Mouse (Mus musculus) ES-E14 (cell line): ENCODE measurements around the gene Ckb. TPM values are rescaled to one million over a fixed set of nuclear protein-coding genes. Genes with fewer than 3 reads are reported as not detected.

Source experiments
- DNase-seq: peaks from one replicate; pipeline ENCODE4 v3.0.0-alpha.2; 2013; ENCODE audit warnings: low read depth, low spot score
- H3K27ac ChIP-seq: 2 replicates; pipeline ENCODE4 v1.5.1; 2012; ENCODE audit warnings: low read depth, mild to moderate bottlenecking, low read length, moderate library complexity, mixed read lengths; ENCODE audit not compliant: poor library complexity, insufficient read depth, severe bottlenecking
- H3K36me3 ChIP-seq: 2 replicates; pipeline ENCODE4 v1.6.1; 2012; ENCODE audit warnings: mild to moderate bottlenecking, low read length, moderate library complexity, mixed read lengths; ENCODE audit not compliant: control insufficient read depth, poor library complexity, insufficient read depth, severe bottlenecking
- H3K4me1 ChIP-seq, 2 experiments: fragments of 150-350 bp in 1 of 2; sonication (generic) in 1 of 2; 2 replicates each; pipeline ENCODE4 v1.6.1; 2012; ENCODE audit warnings: low read length in 2 of 2, mild to moderate bottlenecking in 1 of 2, mixed read lengths in 1 of 2; ENCODE audit not compliant: control insufficient read depth in 2 of 2, insufficient read depth in 2 of 2, poor library complexity in 1 of 2
- H3K4me3 ChIP-seq, 2 experiments: fragments of 150-350 bp in 1 of 2; sonication (generic) in 1 of 2; 2 replicates each; pipeline ENCODE4 v1.5.1; 2012; ENCODE audit warnings: low read length in 2 of 2, low read depth in 1 of 2, mild to moderate bottlenecking in 1 of 2, mixed read lengths in 1 of 2; ENCODE audit not compliant: insufficient read depth in 1 of 2, poor library complexity in 1 of 2, severe bottlenecking in 1 of 2
- H3K9ac ChIP-seq: 2 replicates; pipeline ENCODE4 v1.6.1; 2012; ENCODE audit warnings: low read depth, mild to moderate bottlenecking, low read length, mixed read lengths; ENCODE audit not compliant: poor library complexity, insufficient read depth, severe bottlenecking
- H3K9me3 ChIP-seq: fragments of 150-350 bp; sonication (generic); 2 replicates; pipeline ENCODE4 v1.6.1; 2012; ENCODE audit warnings: low read depth, mild to moderate bottlenecking, low read length; ENCODE audit not compliant: control insufficient read depth, insufficient read depth
- CHD2 ChIP-seq: IDR thresholded peaks from 2 replicates; pipeline ENCODE4 v1.6.1; 2014; ENCODE audit warnings: mild to moderate bottlenecking, low read depth, low read length, inconsistent platforms
- HCFC1 ChIP-seq: IDR thresholded peaks from 2 replicates; pipeline ENCODE4 v1.6.1; 2012; ENCODE audit warnings: low read length, inconsistent platforms, borderline replicate concordance; ENCODE audit not compliant: insufficient read depth
- MAFK ChIP-seq: IDR thresholded peaks from 2 replicates; pipeline ENCODE4 v1.6.1; 2014; ENCODE audit warnings: mild to moderate bottlenecking, low read depth, low read length, inconsistent platforms; ENCODE audit not compliant: insufficient read depth
- ZC3H11A ChIP-seq: IDR thresholded peaks from 2 replicates; pipeline ENCODE4 v1.6.1; 2012; ENCODE audit warnings: low read depth, mild to moderate bottlenecking, inconsistent platforms, low read length, borderline replicate concordance
- ZNF384 ChIP-seq: IDR thresholded peaks from 2 replicates; pipeline ENCODE4 v1.6.1; 2012; ENCODE audit warnings: low read depth, low read length, inconsistent platforms
- in situ Hi-C, 2 experiments: fragments of 600-800 bp; cut with MboI; formaldehyde crosslinking; loops; one replicate each; pipeline ENCODE4 v1.15.1; 2025; ENCODE audit warnings: low sequenced_read_pairs in 2 of 2, inconsistent platforms in 1 of 2; ENCODE audit not compliant: unreplicated experiment in 2 of 2
- total RNA-seq: library from RNA; depleted of rRNA; stranded (reverse); fragments of 300-350 nt; gene quantifications from 2 replicates; pipeline ENCODE4 v1.2.3, GENCODE M21; 2012

Ckb gene
- total RNA-seq, 1 experiment = 353 TPM

GRCm38 (mm10) chr12:111698346-111698913, 26.3 kb upstream of the Ckb start:
- Histone ChIP-seq H3K9ac (no peak overlapping the region), H3K36me3 (no peaks in the 10 kb centered on the region), H3K27ac (no peak overlapping the region), H3K4me3 (no peak overlapping the region), H3K4me1 (peaks cover 4 to 21% of the 10 kb centered on the region in 2 experiments; a peak in 3 of 4 replicates), H3K9me3 (no peaks in the 10 kb centered on the region)
- in situ Hi-C loops = no loop called here
- TF ChIP-seq MAFK = no peak
- DNase-seq = no peak

GRCm38 (mm10) chr12:111697708-111698107, 25.6 kb upstream of the Ckb start:
- no peaks in the 10 kb centered on the region for H3K9me3 ChIP-seq

GRCm38 (mm10) chr12:111696239-111696638, 24.1 kb upstream of the Ckb start:
- no peaks in the 10 kb centered on the region for H3K9me3 ChIP-seq
- H3K4me1 ChIP-seq = peaks cover 4 to 32% of the 10 kb centered on the region in 2 experiments; a peak in 3 of 4 replicates
- no peak overlapping the region for H3K9ac ChIP-seq
- in situ Hi-C loops = no loop called here
- peak; percentile 88 for TF ChIP-seq ZNF384
- no peak for TF ChIP-seq CHD2
- TF ChIP-seq HCFC1 = no peak
- TF ChIP-seq ZC3H11A = peak; percentile 70; the same call in 1 of the 2 replicates
- no peak for TF ChIP-seq MAFK
- no peak overlapping the region for H3K4me3 ChIP-seq
- no peak overlapping the region for H3K27ac ChIP-seq
- no peaks in the 10 kb centered on the region for H3K36me3 ChIP-seq
- DNase-seq = peak; percentile 75

More at GRCm38 (mm10) chr12:111697708-111698107, 25.6 kb upstream of the Ckb start:
- H3K27ac ChIP-seq = no peak overlapping the region
- no peak for DNase-seq
- H3K36me3 ChIP-seq = no peaks in the 10 kb centered on the region
- no peak overlapping the region for H3K4me3 ChIP-seq
- in situ Hi-C loops = no loop called here
- TF ChIP-seq CHD2 = no peak
- TF ChIP-seq MAFK = no peak
- TF ChIP-seq ZNF384 = no peak
- no peak for TF ChIP-seq HCFC1
- no peak for TF ChIP-seq ZC3H11A
- peaks cover 4 to 26% of the 10 kb centered on the region in 2 experiments; a peak in 3 of 4 replicates for H3K4me1 ChIP-seq
- H3K9ac ChIP-seq = no peak overlapping the region

- H3K36me3 ChIP-seq = no peaks in the 10 kb centered on the region
- H3K4me1 ChIP-seq = peaks cover 4 to 32% of the 10 kb centered on the region in 2 experiments; a peak in 3 of 4 replicates
- in situ Hi-C loops = no loop called here
- H3K9ac ChIP-seq = no peak overlapping the region
- H3K27ac ChIP-seq = no peak overlapping the region
- no peak for TF ChIP-seq ZNF384
- no peak for TF ChIP-seq ZC3H11A
- no peak for TF ChIP-seq CHD2
- no peak for TF ChIP-seq HCFC1
- no peak for TF ChIP-seq MAFK
- no peak for DNase-seq
- no peaks in the 10 kb centered on the region for H3K9me3 ChIP-seq
- H3K4me3 ChIP-seq = no peak overlapping the region
Measured at GRCm38 (mm10) chr12:111694880-111695804, 23.0 kb upstream of the Ckb start.
